Mouse (Mus musculus) frontal cortex, adult (tissue): ENCODE data around the gene Tmem63c.
A peak's percentile ranks its signal among the peaks of the same experiment; 100 is the strongest.

Experiments
- ATAC-seq: cut with Nextera tagmentation; 2 replicates; pipeline ENCODE4 v1.9.2; 2017; ENCODE audit warnings: mild to moderate bottlenecking, moderate library complexity, mixed read lengths; ENCODE audit not compliant: low TSS enrichment

Gene Tmem63c

GRCm38 (mm10) chr12:87021040-87021439 lies at the start of gene Tmem63c:
Gene Tmem63c, plus strand, starts transcription at chr12:87021340.
- no peak for ATAC-seq

GRCm38 (mm10) chr12:86973216-86973615 lies 47.9 kb upstream of the Tmem63c start:
- no peak for ATAC-seq

GRCm38 (mm10) chr12:86973706-86974105 lies 47.4 kb upstream of the Tmem63c start:
- peak; percentile 33; the same call in 1 of the 2 replicates for ATAC-seq

- ATAC-seq = peak; percentile 11; the same call in 1 of the 2 replicates
Measured at GRCm38 (mm10) chr12:86974387-86975288, 46.5 kb upstream of the Tmem63c start.

GRCm38 (mm10) chr12:86975761-86976160 lies 45.4 kb upstream of the Tmem63c start:
- no peak for ATAC-seq

GRCm38 (mm10) chr12:86976511-86977168 lies 44.5 kb upstream of the Tmem63c start:
- ATAC-seq = no peak

GRCm38 (mm10) chr12:86977833-86978232 lies 43.3 kb upstream of the Tmem63c start:
- ATAC-seq = peak; percentile 51

GRCm38 (mm10) chr12:86981180-86981579 lies 40.0 kb upstream of the Tmem63c start:
- no peak; the same call in 1 of the 2 replicates for ATAC-seq

GRCm38 (mm10) chr12:86983470-86984193 lies 37.5 kb upstream of the Tmem63c start:
- ATAC-seq = peak; percentile 38; the same call in 1 of the 2 replicates

- no peak for ATAC-seq
Measured at GRCm38 (mm10) chr12:86984194-86984555, 37.0 kb upstream of the Tmem63c start.

GRCm38 (mm10) chr12:86986562-86986961 lies 34.6 kb upstream of the Tmem63c start:
- 0 out of 2 replicates have a peak, but pooled peaks have one; percentile 10 for ATAC-seq

GRCm38 (mm10) chr12:86988227-86988626 lies 32.9 kb upstream of the Tmem63c start:
- no peak for ATAC-seq

- peak; percentile 21; the same call in 1 of the 2 replicates for ATAC-seq
Measured at GRCm38 (mm10) chr12:86989378-86989777, 31.8 kb upstream of the Tmem63c start.

- ATAC-seq = peak; percentile 51
Measured at GRCm38 (mm10) chr12:86989890-86990754, 31.0 kb upstream of the Tmem63c start, which contains the start of gene Zdhhc22. Gene Zdhhc22, minus strand, starts transcription at chr12:86990430.

- ATAC-seq = no peak
Measured at GRCm38 (mm10) chr12:86990755-86991110, 30.4 kb upstream of the Tmem63c start.

- ATAC-seq = no peak
Measured at GRCm38 (mm10) chr12:86994166-86994565, 27.0 kb upstream of the Tmem63c start.

GRCm38 (mm10) chr12:86994776-86995175 lies 26.4 kb upstream of the Tmem63c start:
- no peak for ATAC-seq

- ATAC-seq = no peak
Measured at GRCm38 (mm10) chr12:86995931-86996330, 25.2 kb upstream of the Tmem63c start.

- ATAC-seq = no peak
Measured at GRCm38 (mm10) chr12:86998699-86999098, 22.4 kb upstream of the Tmem63c start.

GRCm38 (mm10) chr12:86999283-86999820 lies 21.8 kb upstream of the Tmem63c start:
- ATAC-seq = no peak
